Mouse (Mus musculus) midbrain, postnatal 0 days (tissue): ENCODE measurements around the gene Col4a1. TPM values are rescaled to one million over a fixed set of nuclear protein-coding genes. Genes with fewer than 3 reads are reported as not detected.

Source experiments
- ATAC-seq: fragments of 200-750 bp; cut with Nextera tagmentation; 2 replicates; pipeline ENCODE4 v1.8.0; 2017; ENCODE audit warnings: moderate number of reproducible peaks, mild to moderate bottlenecking, moderate TSS enrichment, moderate library complexity; ENCODE audit not compliant: low FRiP score
- DNase-seq: peaks from one replicate; pipeline ENCODE4 v3.0.0-alpha.2; 2015; ENCODE audit warnings: low spot score
- H3K27ac ChIP-seq: fragments of 300-500 bp; sonication (generic); 2 replicates; pipeline ENCODE4 v1.5.1; 2014; ENCODE audit warnings: low read depth, mild to moderate bottlenecking, low read length, mixed read lengths
- H3K27me3 ChIP-seq: fragments of 300-500 bp; sonication (generic); 2 replicates; pipeline ENCODE4 v1.6.1; 2014; ENCODE audit warnings: low read length, control low read depth, mixed read lengths; ENCODE audit not compliant: insufficient read depth
- H3K36me3 ChIP-seq: fragments of 300-500 bp; sonication (generic); 2 replicates; pipeline ENCODE4 v1.6.1; 2014; ENCODE audit warnings: low read length, control low read depth, mixed read lengths; ENCODE audit not compliant: insufficient read depth
- H3K4me1 ChIP-seq: fragments of 300-500 bp; sonication (generic); 2 replicates; pipeline ENCODE4 v1.6.1; 2014; ENCODE audit warnings: mild to moderate bottlenecking, control low read depth, antibody characterized with exemption, low read length, mixed read lengths; ENCODE audit not compliant: insufficient read depth
- H3K4me2 ChIP-seq: fragments of 300-500 bp; sonication (generic); 2 replicates; pipeline ENCODE4 v1.6.1; 2014; ENCODE audit warnings: low read depth, mild to moderate bottlenecking, low read length, mixed read lengths; ENCODE audit not compliant: poor library complexity, severe bottlenecking
- H3K4me3 ChIP-seq: fragments of 300-500 bp; sonication (generic); 2 replicates; pipeline ENCODE4 v1.5.1; 2014; ENCODE audit warnings: low read depth, mild to moderate bottlenecking, low read length, moderate library complexity
- H3K9ac ChIP-seq: fragments of 300-500 bp; sonication (generic); replicated peaks from 2 replicates; pipeline ENCODE4 v1.6.1; 2014; ENCODE audit warnings: mild to moderate bottlenecking, low read length, moderate library complexity, mixed read lengths; ENCODE audit not compliant: poor library complexity, severe bottlenecking
- H3K9me3 ChIP-seq: fragments of 300-500 bp; sonication (generic); 2 replicates; pipeline ENCODE4 v1.6.1; 2016; ENCODE audit warnings: low read length, control low read depth
- CTCF ChIP-seq: IDR thresholded peaks from 2 replicates; pipeline ENCODE4 v1.5.1; 2016; ENCODE audit warnings: antibody characterized with exemption, mild to moderate bottlenecking
- WGBS: fragments of 180-500 bp; shearing (Covaris S2); extraction: QIAGEN DNeasy Blood & Tissue Kit; methylation state at CpG from one replicate; pipeline ENCODE4 v1.1.7; 2014; 5-methylcytosine and 5-hydroxymethylcytosine counted together
- polyA plus RNA-seq: library from polyadenylated mRNA; unstranded; fragments of >200 nt; fragmentation: Nextera tagmentation; extraction: Ambion mirVana; gene quantifications from 2 replicates; pipeline ENCODE4 v1.2.1, GENCODE M21; 2015
- total RNA-seq: library from RNA; depleted of rRNA; stranded (reverse); fragments of >200 nt; gene quantifications from 2 replicates; pipeline ENCODE4 v1.2.3, GENCODE M21; 2014

The Col4a1 gene
- total and polyA plus RNA-seq, 2 experiments from 2014 or later, result 45.2 to 219 TPM

GRCm38 (mm10) chr8:11265971-11266370, 46.7 kb downstream of the Col4a1 start:
- 76% methylated on average over 3 of the region's 3 CpGs for whole genome bisulfite sequencing
- Histone ChIP-seq H3K27ac (no peak overlapping the region), H3K36me3 (no peaks in the 10 kb centered on the region), H3K27me3 (no peaks in the 10 kb centered on the region), H3K4me1 (no peaks in the 10 kb centered on the region), H3K9ac (no peak overlapping the region), H3K4me2 (no peak overlapping the region), H3K4me3 (no peak overlapping the region), H3K9me3 (no peaks in the 10 kb centered on the region)
- ATAC-seq (no peak), DNase-seq (no peak)
- TF ChIP-seq CTCF, result no peak

GRCm38 (mm10) chr8:11263848-11264247, 48.8 kb downstream of the Col4a1 start:
- Histone ChIP-seq H3K27me3 (no peaks in the 10 kb centered on the region), H3K4me2 (no peak overlapping the region), H3K27ac (no peak overlapping the region), H3K4me3 (no peak overlapping the region), H3K36me3 (no peaks in the 10 kb centered on the region), H3K9me3 (no peaks in the 10 kb centered on the region), H3K9ac (no peak overlapping the region), H3K4me1 (no peaks in the 10 kb centered on the region)
- no peak for ATAC-seq
- WGBS, result 77% methylated on average over 6 of the region's 6 CpGs
- no peak for DNase-seq
- no peak for TF ChIP-seq CTCF

- no peak for TF ChIP-seq CTCF
- H3K36me3 ChIP-seq, result no peaks in the 10 kb centered on the region
- H3K27me3 ChIP-seq, result no peaks in the 10 kb centered on the region
- no peaks in the 10 kb centered on the region for H3K4me1 ChIP-seq
- no peaks in the 10 kb centered on the region for H3K9me3 ChIP-seq
- no peak overlapping the region for H3K4me3 ChIP-seq
- ATAC-seq, result no peak
- no peak for DNase-seq
- H3K9ac ChIP-seq, result no peak overlapping the region
- H3K4me2 ChIP-seq, result no peak overlapping the region
- WGBS, result 85% methylated on average over 15 of the region's 15 CpGs
- H3K27ac ChIP-seq, result no peak overlapping the region
Measured at GRCm38 (mm10) chr8:11262031-11262735, 50.4 kb downstream of the Col4a1 start.

GRCm38 (mm10) chr8:11259832-11260615, 52.6 kb downstream of the Col4a1 start:
- DNase-seq, result no peak
- Histone ChIP-seq H3K4me2 (no peak overlapping the region), H3K27me3 (no peaks in the 10 kb centered on the region), H3K4me3 (no peak overlapping the region), H3K27ac (no peak overlapping the region), H3K36me3 (no peaks in the 10 kb centered on the region), H3K9ac (no peak overlapping the region), H3K4me1 (no peaks in the 10 kb centered on the region), H3K9me3 (no peaks in the 10 kb centered on the region)
- TF ChIP-seq CTCF, result no peak
- no peak for ATAC-seq
- WGBS, result 51% methylated on average over 10 of the region's 10 CpGs

GRCm38 (mm10) chr8:11258517-11259136, 54.0 kb downstream of the Col4a1 start:
- H3K27ac ChIP-seq, result no peak overlapping the region
- ATAC-seq (no peak), DNase-seq (no peak)
- no peaks in the 10 kb centered on the region for H3K4me1 ChIP-seq
- no peak for TF ChIP-seq CTCF
- no peaks in the 10 kb centered on the region for H3K27me3 ChIP-seq
- H3K4me2 ChIP-seq, result no peak overlapping the region
- H3K9ac ChIP-seq, result no peak overlapping the region
- H3K4me3 ChIP-seq, result no peak overlapping the region
- H3K36me3 ChIP-seq, result no peaks in the 10 kb centered on the region
- WGBS, result 59% methylated on average over 2 of the region's 2 CpGs
- H3K9me3 ChIP-seq, result no peaks in the 10 kb centered on the region
